Mouse (Mus musculus) lung, postnatal 0 days (tissue): Measurements from ENCODE around the gene Osbp2.

Experiments
- CTCF ChIP-seq: IDR thresholded peaks from 2 replicates; pipeline ENCODE4 v1.5.1; 2016; ENCODE audit warnings: antibody characterized with exemption, mild to moderate bottlenecking
- EP300 ChIP-seq: IDR thresholded peaks from 2 replicates; pipeline ENCODE4 v1.6.1; 2016; ENCODE audit warnings: antibody characterized with exemption, mild to moderate bottlenecking, control low read depth

- TF ChIP-seq EP300 (no peak), CTCF (no peak)
These were observed 108.4 kb downstream of the Osbp2 start for GRCm38 (mm10) chr11:3755341-3755740.
